Mouse (Mus musculus) forebrain, embryonic 13.5 days (tissue): ENCODE measurements around the gene H2al1k. TPM values are rescaled to one million over a fixed set of nuclear protein-coding genes. Genes with fewer than 3 reads are reported as not detected.
"Not testable (repeated sequence)": the region's sequence is repeated elsewhere in the genome, so short reads cannot be mapped to it uniquely, and the experiment has no call there.

Experiments
- ATAC-seq: fragments of 200-750 bp; cut with Nextera tagmentation; 2 replicates; pipeline ENCODE4 v1.8.0; 2017
- H3K27ac ChIP-seq: fragments of 300-500 bp; sonication (generic); 2 replicates; pipeline ENCODE4 v1.5.1; 2015; ENCODE audit warnings: inconsistent platforms, mild to moderate bottlenecking, moderate library complexity
- H3K27me3 ChIP-seq: fragments of 300-500 bp; sonication (generic); 2 replicates; pipeline ENCODE4 v1.6.1; 2015; ENCODE audit warnings: mild to moderate bottlenecking, inconsistent platforms
- H3K36me3 ChIP-seq: fragments of 300-500 bp; sonication (generic); 2 replicates; pipeline ENCODE4 v1.6.1; 2015; ENCODE audit warnings: mild to moderate bottlenecking, inconsistent platforms; ENCODE audit not compliant: poor library complexity, severe bottlenecking
- H3K4me1 ChIP-seq: fragments of 300-500 bp; sonication (generic); 2 replicates; pipeline ENCODE4 v1.6.1; 2015; ENCODE audit warnings: inconsistent platforms
- H3K4me2 ChIP-seq: fragments of 300-500 bp; sonication (generic); 2 replicates; pipeline ENCODE4 v1.6.1; 2015; ENCODE audit warnings: inconsistent platforms, mild to moderate bottlenecking, moderate library complexity
- H3K4me3 ChIP-seq: fragments of 300-500 bp; sonication (generic); 2 replicates; pipeline ENCODE4 v1.5.1; 2015; ENCODE audit warnings: mild to moderate bottlenecking, inconsistent platforms
- H3K9ac ChIP-seq: fragments of 300-500 bp; sonication (generic); 2 replicates; pipeline ENCODE4 v1.6.1; 2015; ENCODE audit warnings: mild to moderate bottlenecking, inconsistent platforms
- H3K9me3 ChIP-seq: fragments of 300-500 bp; sonication (generic); replicated peaks from 2 replicates; pipeline ENCODE4 v1.6.1; 2016; ENCODE audit warnings: inconsistent platforms
- WGBS: fragments of 180-500 bp; shearing (Covaris S2); methylation state at CpG from one replicate; pipeline ENCODE4 v1.1.7; 2015; 5-methylcytosine and 5-hydroxymethylcytosine counted together
- polyA plus RNA-seq: library from polyadenylated mRNA; unstranded; fragments of >200 nt; fragmentation: Nextera tagmentation; extraction: Ambion mirVana; gene quantifications from 2 replicates; pipeline ENCODE4 v1.2.1, GENCODE M21; 2015

H2al1k gene
- polyA plus RNA-seq: not detected in 2 replicates

DNA sequence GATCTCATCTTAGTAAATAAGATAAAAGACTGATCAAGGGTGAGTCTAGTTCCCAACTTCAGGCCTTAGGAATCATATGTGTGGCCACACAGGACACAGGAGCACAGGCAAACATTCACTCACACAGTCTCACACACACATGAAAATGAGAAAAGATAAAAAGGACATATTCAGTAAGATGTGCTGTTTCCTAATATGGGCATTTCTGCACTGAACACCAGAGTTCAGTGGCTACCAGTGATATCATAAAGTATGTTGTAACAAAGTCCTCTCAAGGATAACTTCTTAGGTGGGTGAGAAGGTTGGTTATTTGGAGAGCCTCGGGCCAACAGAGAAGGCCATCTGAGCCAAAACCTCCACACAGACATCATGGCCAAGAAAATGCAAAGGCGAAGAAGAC is at the start of gene H2al1k:
Gene H2al1k, plus strand, starts transcription at position 301 of the 400 bp plus-strand sequence.
- H3K9ac ChIP-seq, H3K4me1 ChIP-seq, H3K27me3 ChIP-seq, H3K4me2 ChIP-seq, ATAC-seq, H3K4me3 ChIP-seq, H3K36me3 ChIP-seq, H3K27ac ChIP-seq, H3K9me3 ChIP-seq: not testable (repeated sequence)
- no CpG with 5 or more reads among the region's 2 CpGs for WGBS

DNA sequence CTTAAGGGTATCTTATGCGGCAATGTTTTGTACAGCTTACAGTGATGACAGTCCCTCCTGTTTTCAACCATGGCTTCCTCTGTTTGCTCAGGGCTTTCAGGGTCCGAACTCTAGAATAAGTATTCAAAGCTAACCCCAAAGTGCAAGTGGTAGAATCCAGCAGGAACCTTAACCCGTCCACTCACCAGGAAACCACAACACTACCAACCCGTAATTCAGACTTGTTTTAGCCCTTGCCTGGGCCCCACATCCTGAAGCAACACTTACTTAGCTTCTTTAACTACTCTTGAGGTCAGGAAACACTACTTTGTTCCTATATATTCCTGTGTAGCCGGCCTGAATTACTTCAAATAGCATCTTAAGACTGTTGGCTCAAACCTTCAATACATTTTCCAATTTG is 47.6 kb upstream of the H2al1k start:
- 83% methylated on average over 5 of the region's 5 CpGs for WGBS
- H3K36me3 ChIP-seq: no peaks in the 10 kb centered on the region
- no peak overlapping the region for H3K27ac ChIP-seq
- no peak overlapping the region for H3K9ac ChIP-seq
- H3K9me3 ChIP-seq: no peaks in the 10 kb centered on the region
- no peaks in the 10 kb centered on the region for H3K27me3 ChIP-seq
- H3K4me3 ChIP-seq: no peak overlapping the region
- no peak overlapping the region for H3K4me2 ChIP-seq
- ATAC-seq: no peak
- H3K4me1 ChIP-seq: no peaks in the 10 kb centered on the region

DNA sequence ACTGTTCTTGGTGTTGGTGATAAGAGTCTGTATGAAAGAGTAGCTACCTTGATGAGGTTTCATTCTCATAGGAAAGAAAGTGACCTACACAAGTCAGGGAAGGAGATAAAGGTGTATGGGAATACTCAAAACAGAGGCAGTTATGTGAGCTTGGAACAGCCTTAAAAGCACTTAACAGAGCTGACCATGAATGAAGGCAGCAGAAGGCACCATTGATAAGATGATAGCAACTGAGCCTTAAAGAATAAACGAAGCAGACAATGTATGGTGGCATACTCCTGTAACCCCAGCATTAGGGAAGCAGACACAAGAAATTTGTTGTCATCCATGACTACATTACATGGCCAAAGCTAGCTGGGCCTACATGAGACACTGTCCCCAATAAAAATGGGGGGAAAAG is 47.0 kb upstream of the H2al1k start:
- Histone ChIP-seq H3K27ac (no peak overlapping the region), H3K4me1 (no peaks in the 10 kb centered on the region), H3K27me3 (no peaks in the 10 kb centered on the region), H3K36me3 (no peaks in the 10 kb centered on the region), H3K4me3 (no peak overlapping the region), H3K9ac (no peak overlapping the region), H3K4me2 (no peak overlapping the region), H3K9me3 (no peaks in the 10 kb centered on the region)
- 81% methylated on average over 1 of the region's 1 CpGs for WGBS
- no peak for ATAC-seq

DNA sequence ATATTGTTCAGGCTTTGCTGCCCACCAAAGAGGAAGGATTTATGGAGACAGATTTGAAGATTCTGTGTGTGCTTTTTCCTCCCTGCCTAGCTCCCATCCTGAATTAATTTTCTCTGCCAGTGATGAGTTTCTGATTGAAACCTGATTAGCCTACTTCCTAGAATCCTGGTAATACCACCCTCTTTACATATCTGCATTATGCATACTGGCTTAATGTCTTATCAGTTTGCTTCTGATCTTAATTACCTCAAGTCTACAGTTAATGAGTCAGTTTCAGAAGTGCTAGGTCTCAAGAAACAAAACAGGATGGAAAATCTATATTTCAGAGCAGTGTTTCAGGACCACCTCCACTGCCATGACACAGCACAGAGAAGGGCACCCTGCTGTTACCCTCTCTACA is 34.0 kb upstream of the H2al1k start:
- not testable (repeated sequence) for H3K9me3 ChIP-seq, H3K9ac ChIP-seq, ATAC-seq, H3K4me3 ChIP-seq, H3K36me3 ChIP-seq, H3K4me1 ChIP-seq, H3K27me3 ChIP-seq, H3K27ac ChIP-seq, H3K4me2 ChIP-seq

DNA sequence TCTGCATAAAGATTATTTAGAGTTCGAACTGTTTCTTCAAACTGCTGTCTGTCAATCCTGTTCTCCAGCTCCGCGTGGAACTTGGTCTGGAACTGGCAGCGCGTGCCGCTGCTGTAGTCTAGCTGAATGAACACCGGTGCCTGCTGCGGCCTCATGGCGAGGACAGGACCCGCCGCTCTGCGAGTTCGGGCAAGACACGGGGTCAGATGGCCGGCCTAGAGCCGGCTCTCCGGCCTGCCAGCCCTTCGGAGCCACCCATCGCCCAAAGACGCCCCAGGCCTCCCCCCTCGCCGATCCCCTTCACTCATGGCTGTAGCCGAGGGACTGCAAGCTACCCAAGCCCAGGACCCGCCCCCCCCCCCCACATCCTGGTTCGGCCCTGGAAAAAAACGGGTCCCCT is 22.5 kb upstream of the H2al1k start:
- H3K4me2 ChIP-seq, H3K27me3 ChIP-seq, H3K4me3 ChIP-seq, H3K4me1 ChIP-seq, H3K27ac ChIP-seq, H3K9me3 ChIP-seq, H3K36me3 ChIP-seq, ATAC-seq, H3K9ac ChIP-seq: not testable (repeated sequence)
- 94% methylated on average over 23 of the region's 26 CpGs for WGBS

DNA sequence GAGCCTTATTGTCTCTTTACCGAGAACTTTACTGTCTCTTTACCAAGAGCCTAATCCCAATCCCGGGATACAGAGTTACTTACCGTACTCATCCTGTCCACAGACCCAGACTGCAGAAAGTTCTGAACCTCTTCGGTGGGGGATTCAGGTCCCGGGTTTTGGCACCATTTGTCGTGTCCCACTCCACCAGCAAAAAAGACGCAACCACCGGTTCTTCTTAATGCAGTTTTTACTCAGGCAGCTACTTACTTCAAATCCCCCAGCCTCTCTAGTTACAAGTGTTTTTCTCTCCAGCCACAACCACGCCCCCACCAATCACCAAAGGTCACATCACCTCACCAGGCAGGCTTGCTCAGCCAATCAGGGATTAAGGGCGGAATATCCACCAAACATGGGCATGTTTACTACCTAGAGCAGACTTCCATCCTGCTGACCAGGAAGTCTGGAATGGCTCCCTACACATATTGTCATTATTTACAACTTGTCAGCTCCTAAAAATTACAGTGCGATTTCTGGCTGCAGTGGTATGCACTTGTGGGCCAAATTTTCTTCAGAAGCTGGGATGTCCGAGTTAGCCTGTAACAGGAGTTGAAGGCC is 18.0 kb upstream of the H2al1k start:
- not testable (repeated sequence) for H3K4me3 ChIP-seq, H3K27ac ChIP-seq, H3K27me3 ChIP-seq, H3K4me1 ChIP-seq, H3K4me2 ChIP-seq, H3K9ac ChIP-seq, H3K36me3 ChIP-seq, ATAC-seq, H3K9me3 ChIP-seq
- WGBS: 88% methylated on average over 12 of the region's 12 CpGs

DNA sequence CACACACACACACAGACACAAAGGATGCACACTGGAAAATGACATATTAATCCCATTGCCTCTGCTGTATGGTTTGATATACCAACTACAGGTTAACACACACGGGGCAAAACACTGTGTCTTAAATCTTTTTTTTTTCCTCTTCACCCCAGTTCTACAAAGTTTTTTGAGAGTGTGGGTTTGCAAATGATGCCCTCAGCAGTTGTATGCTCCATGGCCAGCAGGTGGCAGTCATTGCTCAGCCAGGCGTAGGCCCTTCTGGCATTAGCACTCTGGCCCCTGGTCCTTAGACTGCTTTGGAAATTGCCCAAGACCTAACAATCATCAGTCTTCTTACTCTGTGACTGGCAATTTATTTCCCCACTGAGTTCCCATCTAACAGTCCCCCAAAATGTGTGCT is 17.4 kb upstream of the H2al1k start:
- peak; percentile 24; the same call in 1 of the 2 replicates for ATAC-seq

DNA sequence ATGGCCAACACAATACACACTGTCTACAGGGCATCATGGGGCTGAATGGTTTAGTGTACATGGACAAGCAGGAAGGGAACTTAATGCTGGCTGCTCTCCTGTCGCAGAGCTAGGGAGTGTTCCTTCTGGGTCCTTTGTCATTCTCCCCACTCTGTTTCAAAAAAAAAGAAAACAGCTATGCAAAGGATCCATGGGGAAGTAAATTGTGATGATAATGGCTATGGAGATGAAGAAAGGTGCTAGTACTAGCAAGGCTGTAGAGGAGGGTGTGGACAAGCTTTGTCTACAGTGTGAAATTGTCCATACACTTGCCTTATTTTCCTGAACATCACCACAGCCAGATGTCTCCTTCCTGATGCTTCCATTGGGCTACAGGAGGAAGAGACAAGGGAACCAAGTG is 15.4 kb upstream of the H2al1k start:
- not testable (repeated sequence) for H3K4me2 ChIP-seq, H3K36me3 ChIP-seq, H3K9ac ChIP-seq, H3K27ac ChIP-seq, ATAC-seq, H3K4me3 ChIP-seq, H3K27me3 ChIP-seq, H3K9me3 ChIP-seq, H3K4me1 ChIP-seq
- WGBS: 36% methylated on average over 1 of the region's 1 CpGs

More for the DNA sequence above, 17.4 kb upstream of the H2al1k start:
- H3K9ac ChIP-seq, H3K4me3 ChIP-seq, H3K36me3 ChIP-seq, H3K4me2 ChIP-seq, H3K4me1 ChIP-seq, H3K9me3 ChIP-seq, H3K27me3 ChIP-seq, H3K27ac ChIP-seq: not testable (repeated sequence)
- 55% methylated on average over 2 of the region's 2 CpGs for WGBS

DNA sequence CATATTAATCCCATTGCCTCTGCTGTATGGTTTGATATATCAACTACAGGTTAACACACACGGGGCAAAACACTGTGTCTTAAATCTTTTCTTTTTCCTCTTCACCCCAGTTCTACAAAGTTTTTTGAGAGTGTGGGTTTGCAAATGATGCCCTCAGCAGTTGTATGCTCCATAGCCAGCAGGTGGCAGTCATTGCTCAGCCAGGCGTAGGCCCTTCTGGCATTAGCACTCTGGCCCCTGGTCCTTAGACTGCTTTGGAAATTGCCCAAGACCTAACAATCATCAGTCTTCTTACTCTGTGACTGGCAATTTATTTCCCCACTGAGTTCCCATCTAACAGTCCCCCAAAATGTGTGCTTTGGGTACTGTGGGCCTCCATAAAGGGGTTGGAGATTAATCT is 23.6 kb downstream of the H2al1k start:
- peak; percentile 71 for ATAC-seq
- H3K27me3 ChIP-seq, H3K9ac ChIP-seq, H3K36me3 ChIP-seq, H3K4me2 ChIP-seq, H3K4me3 ChIP-seq, H3K9me3 ChIP-seq, H3K27ac ChIP-seq, H3K4me1 ChIP-seq: not testable (repeated sequence)
- 17% methylated on average over 2 of the region's 2 CpGs for WGBS

DNA sequence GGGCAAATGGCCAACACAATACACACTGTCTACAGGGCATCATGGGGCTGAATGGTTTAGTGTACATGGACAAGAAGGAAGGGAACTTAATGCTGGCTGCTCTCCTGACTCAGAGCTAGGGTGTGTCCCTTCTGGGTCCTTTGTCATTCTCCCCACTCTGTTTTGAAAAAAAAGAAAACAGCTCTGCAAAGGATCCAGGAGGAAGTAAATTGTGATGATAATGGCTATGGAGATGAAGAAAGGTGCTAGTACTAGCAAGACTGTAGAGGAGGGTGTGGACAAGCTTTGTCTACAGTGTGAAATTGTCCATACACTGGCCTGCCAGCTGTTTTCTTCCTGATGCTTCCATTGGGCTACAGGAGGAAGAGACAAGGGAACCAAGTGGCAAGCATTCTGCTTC is 25.5 kb downstream of the H2al1k start:
- H3K9ac ChIP-seq, H3K4me2 ChIP-seq, H3K4me3 ChIP-seq, H3K9me3 ChIP-seq, H3K27ac ChIP-seq, H3K27me3 ChIP-seq, ATAC-seq, H3K4me1 ChIP-seq, H3K36me3 ChIP-seq: not testable (repeated sequence)

Other genes starting within 250 kb of the H2al1k start
- not detected in 2 replicates for gene 4930402K13Rik, start 246.1 kb upstream of the H2al1k start, polyA plus RNA-seq
- gene Lancl3, start 150.7 kb upstream of the H2al1k start, polyA plus RNA-seq: 3.8 and 4.7 TPM in 2 replicates
- gene Gm14862, start 93.7 kb upstream of the H2al1k start, polyA plus RNA-seq: 0.24 TPM in 1 of 2 replicates, not detected in the other
- gene Xk, start 77.9 kb upstream of the H2al1k start, polyA plus RNA-seq: 2.5 and 3.1 TPM in 2 replicates
- gene H2al1m, start 66.9 kb upstream of the H2al1k start, polyA plus RNA-seq: not detected in 2 replicates
- 0.27 and 0.63 TPM in 2 replicates for gene Cybb, start 137.1 kb downstream of the H2al1k start, polyA plus RNA-seq
- gene H2al1o, start 221.8 kb downstream of the H2al1k start, polyA plus RNA-seq: not detected in 2 replicates